Mouse (Mus musculus) A20 (cell line): ENCODE data around the gene Ccdc34.

Source experiments
- DNase-seq: peaks from one replicate; pipeline ENCODE4 v3.0.0-alpha.2; 2011; ENCODE audit warnings: low read depth, low spot score

Ccdc34 gene

DNA sequence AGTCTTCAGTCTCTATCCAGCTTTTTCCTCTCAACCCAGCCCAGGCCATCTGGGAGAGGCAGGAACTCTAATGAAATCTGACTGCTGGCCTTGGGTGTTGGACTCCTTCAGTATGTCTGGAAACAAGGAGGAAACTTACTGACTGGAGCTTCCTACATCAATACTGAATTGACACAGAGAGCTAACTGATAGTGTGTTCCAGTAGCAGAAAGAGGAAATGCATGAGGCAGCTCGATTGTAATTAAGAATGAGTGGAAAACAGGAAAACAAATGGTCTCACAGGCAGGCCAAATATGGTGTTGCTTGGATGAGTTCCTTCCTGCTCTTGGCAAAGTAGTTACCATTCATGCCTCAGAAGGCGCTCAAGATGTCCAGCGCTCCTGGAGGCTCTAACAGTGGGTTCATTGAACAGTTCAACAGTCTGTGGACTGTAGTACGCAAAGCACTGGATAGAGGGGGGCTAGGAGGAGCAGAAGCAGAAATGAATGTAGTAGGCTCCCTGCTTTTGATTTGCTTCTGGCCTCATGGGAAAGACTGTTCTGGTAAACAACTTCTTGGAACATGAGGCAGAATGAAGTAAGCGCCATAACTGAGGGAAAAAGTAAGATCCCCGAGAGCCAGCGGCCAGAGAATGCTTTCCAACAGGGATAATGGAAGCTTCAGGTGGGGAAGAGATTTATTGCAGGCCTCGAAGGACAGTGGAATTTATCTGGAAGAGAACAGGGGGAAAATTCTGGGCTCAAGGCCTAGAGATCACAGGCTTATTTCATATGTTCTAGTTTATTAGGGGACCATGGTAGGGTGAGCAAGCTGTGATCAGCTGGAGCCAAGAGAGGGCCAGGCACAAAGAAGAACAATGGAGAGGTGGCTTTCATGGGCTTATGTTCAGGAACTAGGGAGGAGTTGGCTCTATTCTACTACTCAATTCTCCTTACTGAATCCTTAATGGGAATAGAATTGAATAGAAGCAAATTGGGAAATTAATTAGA, 193.2 kb downstream of the Ccdc34 start:
- no peak for DNase-seq

DNA sequence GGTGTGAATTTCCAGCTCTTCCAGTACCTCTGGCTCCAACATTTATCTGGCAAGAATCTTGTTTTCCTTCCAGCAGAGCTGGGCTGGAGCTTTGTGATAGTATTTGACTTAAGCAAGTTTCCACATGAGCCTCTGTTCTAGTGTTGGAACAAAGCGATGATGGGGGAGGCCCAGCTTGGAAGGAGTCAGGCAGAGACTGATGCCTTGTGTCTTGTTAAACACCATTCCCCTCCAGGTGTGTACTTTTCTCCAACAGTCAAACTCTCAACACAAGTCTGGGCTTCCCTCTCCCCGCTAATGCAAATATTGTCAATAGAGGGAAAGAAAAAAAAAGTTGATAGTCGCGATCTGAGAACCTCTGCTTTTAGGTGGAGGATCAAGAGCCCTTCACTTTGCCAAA, 196.7 kb downstream of the Ccdc34 start:
- DNase-seq, result no peak

DNA sequence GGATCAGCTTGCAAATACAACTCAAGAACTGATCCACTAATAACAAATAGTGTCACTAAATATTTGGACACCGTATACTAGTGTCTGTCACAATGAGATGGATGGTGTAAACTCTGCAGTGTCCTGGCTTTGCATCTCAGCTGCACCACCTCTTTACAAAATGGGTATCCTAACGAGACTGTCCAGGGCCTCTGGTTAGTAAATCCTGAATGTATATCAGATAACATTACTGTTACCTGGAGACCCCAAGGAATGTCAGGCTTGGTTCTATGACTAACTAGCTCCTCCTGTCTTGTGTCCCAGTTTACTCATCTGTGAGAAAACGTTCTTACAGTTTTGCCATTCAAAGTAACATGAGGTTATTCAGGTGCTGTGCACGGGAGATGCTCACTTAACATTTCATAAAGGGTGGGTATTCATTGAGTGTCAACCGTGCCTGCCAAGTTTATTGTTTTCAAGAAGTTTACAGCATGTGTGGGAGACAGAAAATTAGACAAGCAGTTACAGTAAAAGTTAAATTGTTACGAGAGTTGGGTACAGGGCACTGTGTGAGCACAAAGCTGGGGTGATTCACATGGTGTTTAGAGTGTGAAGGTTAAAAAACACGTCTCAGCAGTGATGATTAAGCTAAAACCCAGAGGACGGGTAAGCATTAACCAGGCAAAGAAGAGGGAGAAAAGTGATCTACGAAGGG, 197.5 kb downstream of the Ccdc34 start:
- no peak for DNase-seq

DNA sequence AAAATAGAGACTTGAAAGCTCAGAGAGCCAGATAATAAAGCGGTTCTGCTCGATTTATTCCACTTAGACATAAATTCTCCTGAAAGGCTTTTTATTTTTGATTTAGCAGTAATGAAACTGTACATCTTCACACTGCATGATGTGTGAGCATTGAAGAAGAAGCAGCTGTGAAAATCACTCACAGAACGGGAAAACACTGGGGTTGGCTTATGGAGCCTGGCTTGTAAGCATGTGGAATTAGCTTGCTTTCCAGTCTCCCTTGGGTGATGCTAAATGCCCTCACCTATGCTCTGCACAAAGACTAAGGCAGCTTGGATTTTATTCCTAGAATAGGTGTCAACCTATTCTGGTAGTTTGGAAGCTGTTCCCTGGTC, 198.1 kb downstream of the Ccdc34 start:
- no peak for DNase-seq

DNA sequence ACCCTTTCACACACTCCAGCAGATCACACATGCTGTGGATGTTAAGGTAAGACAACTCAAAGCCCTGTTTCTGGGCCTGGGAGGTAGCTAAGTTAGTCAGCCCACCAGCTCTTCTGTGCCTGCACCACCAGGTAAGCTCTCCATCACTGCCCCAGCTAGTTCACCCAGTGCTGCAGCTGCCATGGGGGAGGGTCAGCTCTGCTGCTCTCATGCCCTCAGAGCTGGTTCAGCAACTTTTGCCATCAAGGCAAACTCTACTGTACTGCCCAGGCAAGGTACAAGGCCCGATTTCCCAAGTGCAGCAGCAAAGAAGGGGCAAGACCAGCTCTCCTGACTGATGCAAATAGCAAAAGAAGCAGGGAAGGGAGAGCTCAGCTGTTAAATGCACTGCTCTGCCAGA, 202.9 kb downstream of the Ccdc34 start:
- DNase-seq, result no peak

DNA sequence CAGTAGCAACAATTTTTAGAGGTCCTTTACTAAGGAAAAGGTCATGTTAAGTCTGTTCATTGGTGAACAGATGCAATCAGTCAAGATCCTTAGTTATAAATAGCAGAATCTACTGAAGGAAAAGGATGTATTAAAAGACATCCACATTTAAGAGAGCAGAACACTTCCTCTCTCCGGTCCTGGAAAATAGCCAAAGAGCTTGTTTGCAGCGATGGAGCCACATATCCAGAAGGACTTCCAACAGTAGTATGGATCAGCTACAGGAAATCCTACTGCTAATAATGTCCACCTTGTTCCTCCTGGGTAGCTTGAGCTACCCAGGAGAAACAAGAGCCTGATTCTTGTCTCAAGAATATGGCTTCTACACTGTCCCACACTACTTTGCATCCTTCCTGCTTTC, 205.2 kb downstream of the Ccdc34 start:
- DNase-seq, result no peak
